Mouse (Mus musculus): Measurements from ENCODE around the gene Nkd2. TPM values are rescaled to one million over a fixed set of nuclear protein-coding genes. Genes with fewer than 3 reads are reported as not detected.

The Nkd2 gene
- polyA plus RNA-seq, 1 experiment from 2014 or later, result 12.2 TPM

DNA sequence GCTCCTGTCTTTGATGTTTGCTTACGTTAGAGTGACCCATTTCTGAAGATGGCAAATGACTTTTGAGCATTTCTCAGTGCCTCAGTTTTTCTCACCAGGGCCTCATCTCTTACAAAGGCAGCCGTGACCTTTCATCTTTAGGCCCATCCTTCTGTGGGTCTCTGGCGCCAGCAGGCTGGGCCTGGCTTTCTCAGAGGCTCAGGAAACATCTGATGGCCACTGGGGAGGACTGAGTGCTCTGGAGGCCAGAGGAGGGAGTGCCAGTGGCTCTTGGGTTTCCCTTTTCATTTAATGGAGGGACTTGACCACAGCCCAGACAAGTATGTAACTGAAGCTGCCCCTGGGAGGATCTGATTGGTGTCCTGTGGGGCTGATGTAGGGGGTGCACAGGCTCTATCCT, 76.3 kb downstream of the Nkd2 start:
- peaks cover 8% of the 10 kb centered on the region; the same call in 1 of the 2 replicates for H3K4me1 ChIP-seq (replicated peaks; ENCODE audit: control insufficient read depth, insufficient read depth, low read length)
- no peak overlapping the region for H3K9ac ChIP-seq (replicated peaks; ENCODE audit: low read depth, low read length)
- no peaks in the 10 kb centered on the region for H3K9me3 ChIP-seq (ENCODE audit: control insufficient read depth, low read length)
- H3K4me3 ChIP-seq (replicated peaks; ENCODE audit: low read length), result no peak overlapping the region
- H3K27ac ChIP-seq (ENCODE audit: low read length), result no peak overlapping the region
- no peak overlapping the region for H3K4me2 ChIP-seq (ENCODE audit: low read length)
- H3K27me3 ChIP-seq (replicated peaks; ENCODE audit: control insufficient read depth, insufficient read depth, low read length), result no peaks in the 10 kb centered on the region
- WGBS, result 63% methylated on average over 3 of the region's 3 CpGs
- no peak for ATAC-seq
- H3K36me3 ChIP-seq (ENCODE audit: control insufficient read depth, insufficient read depth), result no peaks in the 10 kb centered on the region

DNA sequence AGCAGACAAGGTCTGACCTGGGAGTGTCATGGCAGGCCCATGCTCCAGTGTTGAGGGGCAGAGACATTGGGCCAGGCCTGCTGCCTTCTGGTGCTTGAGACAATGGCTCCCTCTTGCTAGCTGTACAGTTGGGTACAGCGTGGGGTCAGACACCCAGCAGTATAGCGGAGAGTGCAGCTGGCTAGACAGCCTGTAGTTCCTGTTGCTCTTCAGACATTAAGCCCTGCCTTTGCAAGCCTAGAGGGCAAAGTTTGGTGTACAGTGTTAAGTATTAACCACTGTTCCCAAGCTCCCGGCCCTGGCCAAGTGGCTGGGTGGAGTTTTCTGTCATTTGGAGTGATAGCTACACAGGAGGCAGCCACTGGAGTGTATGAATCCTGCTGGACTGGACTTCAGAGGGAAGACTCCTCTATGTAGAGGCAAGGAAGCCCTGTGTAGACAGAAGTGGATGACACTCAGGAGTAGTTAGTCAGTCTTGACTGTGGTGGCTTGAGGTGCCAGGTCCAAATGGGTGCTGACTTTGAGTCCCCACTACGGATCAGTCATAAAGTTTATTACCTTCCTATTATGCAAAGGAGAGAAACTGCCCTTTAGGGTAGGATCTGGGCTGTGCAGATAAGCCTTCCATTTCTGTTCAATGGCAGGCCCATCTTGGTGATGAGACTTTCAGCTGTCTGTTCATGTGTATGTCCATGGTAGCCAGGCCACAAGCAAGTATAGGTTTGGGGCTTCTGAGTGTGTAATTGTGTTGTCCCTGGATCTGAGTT, 77.3 kb downstream of the Nkd2 start:
- no peak for ATAC-seq
- WGBS, result 79% methylated on average over 4 of the region's 4 CpGs
- H3K36me3 ChIP-seq (ENCODE audit: control insufficient read depth, insufficient read depth), result no peaks in the 10 kb centered on the region
- no peak overlapping the region for H3K4me3 ChIP-seq (replicated peaks; ENCODE audit: low read length)
- no peak overlapping the region for H3K27ac ChIP-seq (ENCODE audit: low read length)
- H3K9ac ChIP-seq (replicated peaks; ENCODE audit: low read depth, low read length), result no peak overlapping the region
- no peak overlapping the region for H3K4me2 ChIP-seq (ENCODE audit: low read length)
- H3K27me3 ChIP-seq (replicated peaks; ENCODE audit: control insufficient read depth, insufficient read depth, low read length), result no peaks in the 10 kb centered on the region
- H3K9me3 ChIP-seq (ENCODE audit: control insufficient read depth, low read length), result no peaks in the 10 kb centered on the region
- peaks cover 12% of the 10 kb centered on the region for H3K4me1 ChIP-seq (replicated peaks; ENCODE audit: control insufficient read depth, insufficient read depth, low read length)

Other genes with a start within 250 kb of the Nkd2 start
- 125 and 130 TPM in 2 replicates for gene Clptm1l, start 243.6 kb downstream of the Nkd2 start, polyA plus RNA-seq (2015; fragmentation: Nextera tagmentation; extraction: Ambion mirVana)
- 5.5 and 7.6 TPM in 2 replicates for gene Tert, start 220.7 kb downstream of the Nkd2 start, polyA plus RNA-seq (2015; fragmentation: Nextera tagmentation; extraction: Ambion mirVana)
- not detected in 2 replicates for gene Slc6a18, start 169.6 kb downstream of the Nkd2 start, polyA plus RNA-seq (2015; fragmentation: Nextera tagmentation; extraction: Ambion mirVana)
- 0.09 and 0.27 TPM in 2 replicates for gene Slc6a19, start 142.8 kb downstream of the Nkd2 start, polyA plus RNA-seq (2015; fragmentation: Nextera tagmentation; extraction: Ambion mirVana)
- 13.5 and 14.9 TPM in 2 replicates for gene Slc12a7, start 114.5 kb downstream of the Nkd2 start, polyA plus RNA-seq (2015; fragmentation: Nextera tagmentation; extraction: Ambion mirVana)
- gene Trip13, start 90.2 kb upstream of the Nkd2 start, polyA plus RNA-seq (2015; fragmentation: Nextera tagmentation; extraction: Ambion mirVana), result 16.5 and 18.9 TPM in 2 replicates
- 102 and 104 TPM in 2 replicates for gene Brd9, start 90.2 kb upstream of the Nkd2 start, polyA plus RNA-seq (2015; fragmentation: Nextera tagmentation; extraction: Ambion mirVana)
- not detected in 2 replicates for gene Zdhhc11, start 116.2 kb upstream of the Nkd2 start, polyA plus RNA-seq (2015; fragmentation: Nextera tagmentation; extraction: Ambion mirVana)
- 9.6 and 10.7 TPM in 2 replicates for gene Tppp, start 161.8 kb upstream of the Nkd2 start, polyA plus RNA-seq (2015; fragmentation: Nextera tagmentation; extraction: Ambion mirVana)
- 10.3 and 10.4 TPM in 2 replicates for gene Cep72, start 214.7 kb upstream of the Nkd2 start, polyA plus RNA-seq (2015; fragmentation: Nextera tagmentation; extraction: Ambion mirVana)